13 mouse cellular contexts compared by ENCODE assay signal in genomic region chr7:25677013-25677412, GRCm38 (mm10). TPM values are rescaled to one million over a fixed set of nuclear protein-coding genes. Genes with fewer than 3 reads are reported as not detected.
DNase-seq lines count a peak whose midpoint lies in the region; ATAC-seq and TF ChIP-seq lines count a peak whose summit lies in the region.
"Had no signal": no experiment of that assay in that cellular context is flagged by ENCODE, and none has a peak within 500 bp of the region (broad histone marks: within the 10 kb centered on the region; RNA-seq: fewer than 3 reads in every experiment).

No protein-coding gene starts in this region.

- 89% methylated on average over 7 of the region's 7 CpGs for WGBS in heart, embryonic 16.5 days
- WGBS in heart, embryonic 11.5 days (ENCODE audit: insufficient replicate concordance), result 92% methylated on average over 7 of the region's 7 CpGs
- 86% methylated on average over 7 of the region's 7 CpGs for WGBS in forebrain, embryonic 14.5 days
- WGBS in midbrain, embryonic 14.5 days, result 89% methylated on average over 7 of the region's 7 CpGs
- 93% methylated on average over 7 of the region's 7 CpGs for WGBS in kidney, adult 2 months

- H3K4me3 ChIP-seq in heart, embryonic 16.5 days (ENCODE audit: low read length), result no peak overlapping the region
- no peak overlapping the region for H3K4me3 ChIP-seq in heart, embryonic 11.5 days (ENCODE audit: low read depth, low read length)
- no peak overlapping the region for H3K4me3 ChIP-seq in forebrain, embryonic 14.5 days (ENCODE audit: low read depth, low read length)
- no peak overlapping the region for H3K4me3 ChIP-seq in midbrain, embryonic 14.5 days (replicated peaks; ENCODE audit: low read depth, low read length)
- H3K4me3 ChIP-seq in kidney, adult 2 months (ENCODE audit: insufficient read depth, low read depth, low read length), result no peak overlapping the region
- H3K4me3 ChIP-seq: intestine, embryonic 15.5 days; limb, embryonic 15.5 days had no signal

- H3K27me3 ChIP-seq in heart, embryonic 16.5 days (ENCODE audit: control insufficient read depth, insufficient read depth, low read length), result peaks cover 22% of the 10 kb centered on the region
- H3K27me3 ChIP-seq in heart, embryonic 11.5 days (ENCODE audit: control insufficient read depth, insufficient read depth, low read length), result peaks cover 34% of the 10 kb centered on the region
- peaks cover 20% of the 10 kb centered on the region for H3K27me3 ChIP-seq in forebrain, embryonic 14.5 days (replicated peaks; ENCODE audit: control insufficient read depth, insufficient read depth, low read length)
- peaks cover 25% of the 10 kb centered on the region for H3K27me3 ChIP-seq in midbrain, embryonic 14.5 days (ENCODE audit: control insufficient read depth, insufficient read depth, low read length)
- H3K27me3 ChIP-seq in kidney, adult 2 months (replicated peaks; ENCODE audit: control insufficient read depth, insufficient read depth, low read length), result 0 out of 2 replicates have a peak, but pooled peaks cover 2% of the 10 kb centered on the region

- no peaks in the 10 kb centered on the region for H3K9me3 ChIP-seq in heart, embryonic 16.5 days (replicated peaks; ENCODE audit: control insufficient read depth, low read length)
- no peaks in the 10 kb centered on the region for H3K9me3 ChIP-seq in heart, embryonic 11.5 days (replicated peaks; ENCODE audit: control insufficient read depth, low read length)
- H3K9me3 ChIP-seq in forebrain, embryonic 14.5 days (replicated peaks; ENCODE audit: control insufficient read depth, low read length), result no peaks in the 10 kb centered on the region
- no peaks in the 10 kb centered on the region for H3K9me3 ChIP-seq in midbrain, embryonic 14.5 days (ENCODE audit: control insufficient read depth, low read length)
- H3K9me3 ChIP-seq: intestine, embryonic 15.5 days; limb, embryonic 15.5 days had no signal

- no peak for ATAC-seq in heart, embryonic 16.5 days (replicated peaks; ENCODE audit: extremely low read depth, insufficient read depth, low FRiP score)
- ATAC-seq in heart, embryonic 11.5 days (replicated peaks; ENCODE audit: insufficient number of reproducible peaks, low FRiP score, low TSS enrichment), result no peak
- ATAC-seq in forebrain, embryonic 14.5 days, result no peak
- ATAC-seq in midbrain, embryonic 14.5 days (ENCODE audit: low FRiP score, low TSS enrichment), result no peak
- ATAC-seq: intestine, embryonic 15.5 days; liver, postnatal 0 days had no signal

- TF ChIP-seq CTCF in kidney, adult 2 months (conservative IDR thresholded peaks at IDR 0.05; ENCODE audit: insufficient read depth, insufficient read length, low read depth, low read length), result no peak

- H3K4me1 ChIP-seq in heart, embryonic 16.5 days (ENCODE audit: control insufficient read depth, insufficient read depth, low read length), result peaks cover 31% of the 10 kb centered on the region
- peaks cover 14% of the 10 kb centered on the region; the same call in 1 of the 2 replicates for H3K4me1 ChIP-seq in heart, embryonic 11.5 days (ENCODE audit: control insufficient read depth, insufficient read depth, low read length)
- peaks cover 11% of the 10 kb centered on the region; the same call in 1 of the 2 replicates for H3K4me1 ChIP-seq in forebrain, embryonic 14.5 days (ENCODE audit: control insufficient read depth, insufficient read depth, low read length)
- peaks cover 17% of the 10 kb centered on the region for H3K4me1 ChIP-seq in midbrain, embryonic 14.5 days (ENCODE audit: control insufficient read depth, insufficient read depth, low read length)
- H3K4me1 ChIP-seq in kidney, adult 2 months (ENCODE audit: control insufficient read depth, insufficient read depth, low read length), result peaks cover 4% of the 10 kb centered on the region; the same call in 1 of the 2 replicates

- no peaks in the 10 kb centered on the region for H3K36me3 ChIP-seq in heart, embryonic 16.5 days (ENCODE audit: control insufficient read depth, insufficient read depth)
- no peaks in the 10 kb centered on the region for H3K36me3 ChIP-seq in heart, embryonic 11.5 days (ENCODE audit: control insufficient read depth, insufficient read depth, low read length)
- H3K36me3 ChIP-seq in forebrain, embryonic 14.5 days (ENCODE audit: control insufficient read depth, insufficient read depth, low read length), result no peaks in the 10 kb centered on the region
- no peaks in the 10 kb centered on the region for H3K36me3 ChIP-seq in midbrain, embryonic 14.5 days (ENCODE audit: control insufficient read depth, insufficient read depth, low read length)
- H3K36me3 ChIP-seq in kidney, adult 2 months (ENCODE audit: control insufficient read depth, insufficient read depth, low read length), result no peaks in the 10 kb centered on the region
- H3K36me3 ChIP-seq: intestine, embryonic 15.5 days; limb, embryonic 15.5 days had no signal

- TF ChIP-seq POLR2A in kidney, adult 2 months (IDR thresholded peaks at IDR 0.05; ENCODE audit: low read depth, low read length), result no peak

- H3K4me2 ChIP-seq in heart, embryonic 16.5 days (ENCODE audit: low read depth, low read length), result no peak overlapping the region
- no peak overlapping the region for H3K4me2 ChIP-seq in heart, embryonic 11.5 days
- H3K4me2 ChIP-seq in forebrain, embryonic 14.5 days (ENCODE audit: low read length), result no peak overlapping the region
- H3K4me2 ChIP-seq in midbrain, embryonic 14.5 days (ENCODE audit: low read length), result no peak overlapping the region
- H3K4me2 ChIP-seq: intestine, embryonic 15.5 days had no signal

- DNase-seq in 416B (ENCODE audit: low read depth), result peak; percentile 51
- DNase-seq in forebrain, embryonic 14.5 days (ENCODE audit: low spot score), result no peak
- no peak for DNase-seq in midbrain, embryonic 14.5 days
- DNase-seq in kidney, adult 2 months, result no peak
- no peak for DNase-seq in kidney, postnatal 25 days
- DNase-seq: embryo, embryonic 11 days; liver, postnatal 0 days; thymus, adult 18-20 months had no signal

- no peak overlapping the region for H3K9ac ChIP-seq in heart, embryonic 16.5 days (ENCODE audit: low read length)
- no peak overlapping the region for H3K9ac ChIP-seq in heart, embryonic 11.5 days (ENCODE audit: low read depth, low read length)
- no peak overlapping the region; the same call in 1 of the 2 replicates for H3K9ac ChIP-seq in forebrain, embryonic 14.5 days (ENCODE audit: low read length)
- H3K9ac ChIP-seq in midbrain, embryonic 14.5 days (replicated peaks; ENCODE audit: low read length), result no peak overlapping the region
- H3K9ac ChIP-seq: intestine, embryonic 15.5 days; limb, embryonic 15.5 days; liver, postnatal 0 days had no signal

- peak overlapping the region; percentile 42; the same call in 1 of the 2 replicates for H3K27ac ChIP-seq in heart, embryonic 16.5 days (ENCODE audit: low read length)
- no peak overlapping the region for H3K27ac ChIP-seq in heart, embryonic 11.5 days (ENCODE audit: low read depth, low read length)
- peak overlapping the region; percentile 84 for H3K27ac ChIP-seq in forebrain, embryonic 14.5 days (ENCODE audit: low read depth, low read length)
- peak overlapping the region; percentile 52 for H3K27ac ChIP-seq in midbrain, embryonic 14.5 days (replicated peaks; ENCODE audit: low read depth, low read length)
- H3K27ac ChIP-seq in kidney, adult 2 months (ENCODE audit: insufficient read depth, low read depth, low read length), result no peak overlapping the region
- H3K27ac ChIP-seq: intestine, embryonic 15.5 days; kidney, postnatal 0 days; limb, embryonic 15.5 days had no signal

RNA-seq across cellular contexts. Expression of gene Tmem91, which starts 2.0 kb away (rescaled TPM):
- polyA plus RNA-seq in heart, embryonic 16.5 days (2015; fragmentation: Nextera tagmentation; extraction: Ambion mirVana), result 2.1 and 2.2 TPM in 2 replicates
- polyA plus RNA-seq in heart, embryonic 11.5 days (2014; fragmentation: Nextera tagmentation; extraction: Ambion mirVana), result 1.2 and 2.0 TPM in 2 replicates
- 11.1 and 16.4 TPM in 2 replicates for polyA plus RNA-seq in forebrain, embryonic 14.5 days (2014; fragmentation: Nextera tagmentation; extraction: Ambion mirVana)
- 32.8 and 46.5 TPM in 2 replicates for polyA plus RNA-seq in midbrain, embryonic 14.5 days (2014; fragmentation: Nextera tagmentation; extraction: Ambion mirVana)
- polyA plus RNA-seq in kidney, adult 2 months (2012; rRNA removed), result 0.27 and 0.48 TPM in 2 replicates

RNA-seq across cellular contexts. Expression of gene B9d2, which starts 3.6 kb away (rescaled TPM):
- 30.3 and 32.0 TPM in 2 replicates for polyA plus RNA-seq in heart, embryonic 16.5 days (2015; fragmentation: Nextera tagmentation; extraction: Ambion mirVana)
- polyA plus RNA-seq in heart, embryonic 11.5 days (2014; fragmentation: Nextera tagmentation; extraction: Ambion mirVana), result 28.0 and 29.5 TPM in 2 replicates
- 44.3 and 57.6 TPM in 2 replicates for polyA plus RNA-seq in forebrain, embryonic 14.5 days (2014; fragmentation: Nextera tagmentation; extraction: Ambion mirVana)
- 44.3 and 47.9 TPM in 2 replicates for polyA plus RNA-seq in midbrain, embryonic 14.5 days (2014; fragmentation: Nextera tagmentation; extraction: Ambion mirVana)
- 63.1 and 70.4 TPM in 2 replicates for polyA plus RNA-seq in kidney, adult 2 months (2012; rRNA removed)

RNA-seq across cellular contexts. Expression of gene Tgfb1, which starts 9.8 kb away (rescaled TPM):
- 3.6 and 3.8 TPM in 2 replicates for polyA plus RNA-seq in heart, embryonic 16.5 days (2015; fragmentation: Nextera tagmentation; extraction: Ambion mirVana)
- 3.5 and 3.6 TPM in 2 replicates for polyA plus RNA-seq in heart, embryonic 11.5 days (2014; fragmentation: Nextera tagmentation; extraction: Ambion mirVana)
- 0.61 and 0.83 TPM in 2 replicates for polyA plus RNA-seq in forebrain, embryonic 14.5 days (2014; fragmentation: Nextera tagmentation; extraction: Ambion mirVana)
- 0.67 and 1.1 TPM in 2 replicates for polyA plus RNA-seq in midbrain, embryonic 14.5 days (2014; fragmentation: Nextera tagmentation; extraction: Ambion mirVana)
- polyA plus RNA-seq in kidney, adult 2 months (2012; rRNA removed), result 18.9 and 24.5 TPM in 2 replicates

RNA-seq across cellular contexts. Expression of gene Exosc5, which starts 18.0 kb away (rescaled TPM):
- polyA plus RNA-seq in heart, embryonic 16.5 days (2015; fragmentation: Nextera tagmentation; extraction: Ambion mirVana), result 42.5 and 44.6 TPM in 2 replicates
- 40.4 and 44.8 TPM in 2 replicates for polyA plus RNA-seq in heart, embryonic 11.5 days (2014; fragmentation: Nextera tagmentation; extraction: Ambion mirVana)
- polyA plus RNA-seq in forebrain, embryonic 14.5 days (2014; fragmentation: Nextera tagmentation; extraction: Ambion mirVana), result 49.4 and 53.9 TPM in 2 replicates
- 38.3 and 41.3 TPM in 2 replicates for polyA plus RNA-seq in midbrain, embryonic 14.5 days (2014; fragmentation: Nextera tagmentation; extraction: Ambion mirVana)
- polyA plus RNA-seq in kidney, adult 2 months (2012; rRNA removed), result 64.9 and 70.1 TPM in 2 replicates

RNA-seq across cellular contexts. Expression of gene Bckdha, which starts 18.2 kb away (rescaled TPM):
- 72.1 and 74.4 TPM in 2 replicates for polyA plus RNA-seq in heart, embryonic 16.5 days (2015; fragmentation: Nextera tagmentation; extraction: Ambion mirVana)
- polyA plus RNA-seq in heart, embryonic 11.5 days (2014; fragmentation: Nextera tagmentation; extraction: Ambion mirVana), result 41.4 and 45.7 TPM in 2 replicates
- 65.1 and 69.7 TPM in 2 replicates for polyA plus RNA-seq in forebrain, embryonic 14.5 days (2014; fragmentation: Nextera tagmentation; extraction: Ambion mirVana)
- 40.6 and 46.3 TPM in 2 replicates for polyA plus RNA-seq in midbrain, embryonic 14.5 days (2014; fragmentation: Nextera tagmentation; extraction: Ambion mirVana)
- 675 and 763 TPM in 2 replicates for polyA plus RNA-seq in kidney, adult 2 months (2012; rRNA removed)

Comparison
In these comparisons a context has a peak if more than half of its experiments do, and no peak if none do; other contexts are left out.
1. H3K27ac ChIP-seq: peak in heart, embryonic 16.5 days (single experiment), forebrain, embryonic 14.5 days (single experiment) and midbrain, embryonic 14.5 days (single experiment); none in heart, embryonic 11.5 days (single experiment) and kidney, adult 2 months (single experiment).